Mouse (Mus musculus): ENCODE data around the gene Apobec1. TPM values are rescaled to one million over a fixed set of nuclear protein-coding genes. Genes with fewer than 3 reads are reported as not detected.
"Not testable (repeated sequence)": the region's sequence is repeated elsewhere in the genome, so short reads cannot be mapped to it uniquely, and the experiment has no call there.

Gene Apobec1
- polyA plus RNA-seq (2012; ENCODE audit: insufficient read depth, insufficient read length, low replicate concordance, missing spikeins): not detected in 2 replicates

DNA sequence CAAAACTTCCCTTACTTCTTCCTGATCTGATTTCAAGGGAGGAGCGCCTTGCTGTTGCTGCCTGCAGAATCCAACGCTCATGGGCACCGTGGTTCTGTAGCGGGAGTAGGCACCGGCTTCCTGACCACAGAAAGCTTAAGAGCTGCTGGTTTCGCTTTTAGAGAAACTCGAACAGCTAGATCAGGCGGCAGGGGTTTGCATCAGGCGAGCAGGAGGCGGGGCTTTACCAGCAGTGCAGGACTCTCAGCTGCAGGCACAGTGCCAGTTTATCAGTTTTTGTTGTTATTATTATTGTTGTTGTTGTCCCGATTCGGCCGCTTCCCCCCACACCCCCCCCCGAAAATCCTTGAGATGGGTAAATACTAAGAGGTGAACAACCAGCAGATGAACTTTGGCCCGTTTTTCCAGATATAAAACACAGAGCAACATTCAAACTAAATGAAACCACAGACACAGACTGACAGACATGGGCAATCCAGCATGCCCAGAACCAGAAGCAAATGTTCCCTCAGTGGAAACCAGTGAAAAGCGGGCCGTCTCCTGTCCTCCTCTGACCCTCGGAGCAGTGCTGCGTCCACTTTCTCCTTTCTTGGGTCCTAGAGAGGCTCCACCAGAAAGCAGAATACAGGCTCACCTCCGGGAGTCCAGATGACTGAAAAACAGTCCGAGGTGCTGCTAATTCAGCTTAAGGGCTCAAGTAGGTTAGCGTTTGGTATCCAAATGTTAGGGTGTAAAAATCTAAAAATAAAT, at the start of gene Apobec1:
Gene Apobec1 (minus strand): TSS at position 203 of the 750 bp plus-strand sequence.
- Histone ChIP-seq H3K27ac (ENCODE audit: insufficient read depth, low read depth, low read length) (peak within 1 kb of the TSS; percentile 70), H3K4me1 (ENCODE audit: control insufficient read depth, insufficient read depth, low read length) (peaks cover 3% of the 10 kb centered on the region; the same call in 1 of the 2 replicates), H3K4me3 (ENCODE audit: insufficient read depth, low read depth, low read length) (peak within 1 kb of the TSS; percentile 58)
- TF ChIP-seq CTCF (IDR thresholded peaks at IDR 0.05; ENCODE audit: insufficient read depth, low read depth, low read length) (no peak), POLR2A (IDR thresholded peaks at IDR 0.05; ENCODE audit: insufficient read depth, low read depth, low read length) (no peak)
- WGBS: 5% methylated on average over 22 of the region's 22 CpGs

DNA sequence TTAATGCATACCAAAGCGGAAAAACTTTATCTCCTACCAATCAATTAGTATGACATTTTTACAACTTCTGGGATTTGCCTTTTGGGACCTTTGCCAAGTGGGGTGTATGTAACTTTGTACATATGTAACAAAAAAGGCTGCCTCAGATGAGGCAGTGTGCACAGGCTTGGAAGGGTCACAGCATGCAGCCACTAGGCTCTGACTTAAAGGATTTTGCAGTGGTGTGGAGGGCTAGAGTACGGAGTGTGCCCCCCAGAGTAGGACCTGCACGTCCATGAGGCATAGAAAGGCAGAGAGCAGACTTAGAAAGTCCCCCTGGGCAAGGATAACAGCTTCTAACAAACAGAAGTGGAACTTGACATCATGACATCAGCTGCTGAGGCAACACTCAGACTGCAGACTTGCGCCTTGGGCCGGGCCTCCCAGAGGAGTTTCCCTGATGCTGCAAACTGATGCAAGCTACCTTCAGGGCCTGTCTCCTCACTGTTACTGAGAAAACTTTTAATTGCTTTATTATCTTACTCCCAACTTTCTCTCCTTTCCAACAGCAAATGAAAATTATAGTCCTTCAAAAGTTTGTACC, 48.2 kb upstream of the Apobec1 start:
- Histone ChIP-seq H3K4me3 (ENCODE audit: insufficient read depth, low read depth, low read length) (no peak overlapping the region), H3K4me1 (ENCODE audit: control insufficient read depth, insufficient read depth, low read length) (no peaks in the 10 kb centered on the region), H3K27ac (ENCODE audit: insufficient read depth, low read depth, low read length) (no peak overlapping the region)
- 70% methylated on average over 5 of the region's 5 CpGs for WGBS
- TF ChIP-seq CTCF (IDR thresholded peaks at IDR 0.05; ENCODE audit: insufficient read depth, low read depth, low read length): no peak
- no peak for TF ChIP-seq POLR2A (IDR thresholded peaks at IDR 0.05; ENCODE audit: insufficient read depth, low read depth, low read length)

DNA sequence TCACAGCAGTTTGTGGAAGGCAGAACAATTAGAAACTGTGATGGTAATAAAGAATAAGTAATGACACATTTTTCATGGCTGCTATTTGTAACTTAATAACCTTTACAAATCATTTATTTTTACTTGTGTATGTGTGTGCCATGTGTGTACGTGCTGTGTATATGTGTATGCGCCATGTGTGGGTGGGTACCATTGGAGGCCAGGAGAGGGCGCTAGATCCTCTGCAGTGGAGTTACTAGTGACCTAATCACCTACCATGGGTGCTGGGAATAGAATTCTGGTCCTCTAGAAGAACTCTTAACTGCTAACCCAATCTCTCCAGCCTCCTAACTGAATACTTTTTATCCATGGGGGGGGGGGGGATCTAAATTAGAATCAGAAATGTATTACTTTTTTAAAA, 47.7 kb upstream of the Apobec1 start:
- Histone ChIP-seq H3K4me1 (ENCODE audit: control insufficient read depth, insufficient read depth, low read length) (no peaks in the 10 kb centered on the region), H3K27ac (ENCODE audit: insufficient read depth, low read depth, low read length) (no peak overlapping the region), H3K4me3 (ENCODE audit: insufficient read depth, low read depth, low read length) (no peak overlapping the region)
- 82% methylated on average over 3 of the region's 3 CpGs for WGBS
- no peak for TF ChIP-seq CTCF (IDR thresholded peaks at IDR 0.05; ENCODE audit: insufficient read depth, low read depth, low read length)
- TF ChIP-seq POLR2A (IDR thresholded peaks at IDR 0.05; ENCODE audit: insufficient read depth, low read depth, low read length): no peak

DNA sequence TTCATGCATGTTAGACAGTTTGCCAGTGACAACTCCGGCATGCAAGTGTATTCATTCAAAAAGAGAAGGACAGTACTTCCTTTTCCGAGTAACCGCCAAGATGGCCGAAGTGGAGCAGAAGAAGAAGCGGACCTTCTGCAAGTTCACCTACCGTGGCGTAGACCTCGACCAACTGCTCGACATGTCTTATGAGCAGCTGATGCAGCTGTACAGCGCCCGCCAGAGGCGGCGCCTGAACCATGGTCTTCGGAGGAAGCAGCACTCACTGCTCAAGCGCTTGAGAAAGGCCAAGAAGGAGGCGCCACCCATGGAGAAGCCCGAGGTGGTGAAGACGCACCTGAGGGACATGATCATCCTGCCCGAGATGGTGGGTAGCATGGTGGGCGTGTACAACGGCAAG, 42.0 kb upstream of the Apobec1 start:
- not testable (repeated sequence) for H3K4me3 ChIP-seq (ENCODE audit: insufficient read depth, low read depth, low read length)

DNA sequence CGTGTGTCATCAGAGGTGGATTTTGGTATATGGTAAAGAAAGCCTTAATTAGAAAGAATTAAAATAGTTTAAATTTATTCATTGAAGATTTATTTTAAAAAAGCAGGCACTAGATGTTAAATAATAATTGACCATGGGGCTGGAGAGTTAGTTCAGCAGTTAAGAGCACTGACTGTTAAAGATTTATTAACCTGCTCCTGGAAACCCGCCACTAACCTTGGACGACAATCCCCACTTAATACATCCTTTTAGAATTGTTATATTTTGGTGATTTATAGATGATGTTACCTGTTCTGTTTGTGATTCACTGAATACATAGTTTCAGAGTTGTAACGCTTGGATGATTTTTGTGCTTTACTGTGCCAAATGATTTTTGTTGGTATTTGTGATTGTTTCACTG, 35.3 kb upstream of the Apobec1 start:
- H3K27ac ChIP-seq (ENCODE audit: insufficient read depth, low read depth, low read length); H3K4me1 ChIP-seq (ENCODE audit: control insufficient read depth, insufficient read depth, low read length); H3K4me3 ChIP-seq (ENCODE audit: insufficient read depth, low read depth, low read length): not testable (repeated sequence)
- WGBS: 92% methylated on average over 4 of the region's 4 CpGs

More for the DNA sequence above, 42.0 kb upstream of the Apobec1 start:
- not testable (repeated sequence) for H3K27ac ChIP-seq (ENCODE audit: insufficient read depth, low read depth, low read length); H3K4me1 ChIP-seq (ENCODE audit: control insufficient read depth, insufficient read depth, low read length)
- 93% methylated on average over 21 of the region's 21 CpGs for WGBS

DNA sequence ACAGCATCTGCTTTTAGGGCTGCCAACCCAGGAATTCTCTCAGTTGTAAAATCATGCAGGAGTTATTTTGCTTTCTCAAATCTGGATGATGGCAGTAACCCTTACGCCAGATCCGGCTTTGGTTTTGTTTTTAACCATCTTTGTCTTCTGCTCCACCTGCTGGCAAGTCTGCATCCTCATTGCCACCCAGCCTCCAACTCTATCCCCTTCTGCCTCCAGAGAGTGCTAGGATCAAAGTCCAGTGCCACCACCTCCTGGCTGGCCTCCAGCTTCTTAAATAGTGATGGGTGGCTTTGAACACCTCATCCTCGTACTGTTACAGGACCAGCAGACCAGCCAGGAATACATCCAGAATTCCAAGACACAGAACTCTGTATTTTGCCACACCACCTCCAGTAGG, 34.4 kb upstream of the Apobec1 start:
- Histone ChIP-seq H3K4me3 (ENCODE audit: insufficient read depth, low read depth, low read length) (no peak overlapping the region), H3K4me1 (ENCODE audit: control insufficient read depth, insufficient read depth, low read length) (no peaks in the 10 kb centered on the region), H3K27ac (ENCODE audit: insufficient read depth, low read depth, low read length) (no peak overlapping the region)
- 77% methylated on average over 3 of the region's 3 CpGs for WGBS
- TF ChIP-seq CTCF (IDR thresholded peaks at IDR 0.05; ENCODE audit: insufficient read depth, low read depth, low read length) (no peak), POLR2A (IDR thresholded peaks at IDR 0.05; ENCODE audit: insufficient read depth, low read depth, low read length) (no peak)

DNA sequence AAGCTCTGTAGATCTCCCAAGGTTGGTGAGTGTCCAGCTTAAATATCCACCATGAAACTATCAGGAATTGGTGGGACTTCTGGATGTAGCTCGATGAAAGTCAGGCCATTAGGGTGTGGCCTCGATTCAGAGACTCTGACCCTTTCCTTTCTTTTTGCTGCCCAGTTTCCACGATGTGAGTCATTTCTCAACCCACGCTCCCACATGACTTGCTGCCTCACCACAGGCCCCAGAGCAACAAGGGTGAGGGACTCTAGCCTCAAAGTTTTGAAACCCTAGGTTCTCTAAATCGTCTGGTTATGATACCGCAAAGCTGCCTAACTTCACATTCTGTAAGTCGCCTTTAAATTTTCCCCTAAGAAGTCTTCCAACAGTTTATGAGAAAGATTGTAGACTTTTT, 33.1 kb upstream of the Apobec1 start:
- TF ChIP-seq CTCF (IDR thresholded peaks at IDR 0.05; ENCODE audit: insufficient read depth, low read depth, low read length) (no peak), POLR2A (IDR thresholded peaks at IDR 0.05; ENCODE audit: insufficient read depth, low read depth, low read length) (no peak)
- 86% methylated on average over 7 of the region's 7 CpGs for WGBS
- no peak overlapping the region for H3K4me3 ChIP-seq (ENCODE audit: insufficient read depth, low read depth, low read length)

DNA sequence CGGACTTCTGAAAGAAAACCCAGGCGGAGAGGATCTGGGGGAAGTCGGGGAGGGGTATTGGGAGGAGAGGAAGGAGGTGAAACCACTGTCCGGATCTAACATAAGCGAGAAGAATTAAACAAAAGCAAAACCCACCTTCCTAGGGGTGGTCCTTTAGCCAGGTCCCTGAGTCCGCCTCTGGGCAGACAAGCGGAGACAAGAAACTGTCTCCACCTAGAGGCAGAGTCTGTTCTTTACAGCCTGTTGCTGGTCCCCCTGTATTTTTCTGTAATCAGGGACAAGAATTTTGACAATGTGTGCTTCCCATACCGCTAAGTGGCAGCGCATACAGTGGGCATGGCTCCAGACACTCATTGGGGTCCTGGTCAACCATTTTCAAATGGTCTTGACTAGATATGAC, 31.2 kb upstream of the Apobec1 start:
- Histone ChIP-seq H3K4me1 (ENCODE audit: control insufficient read depth, insufficient read depth, low read length) (no peaks in the 10 kb centered on the region), H3K27ac (ENCODE audit: insufficient read depth, low read depth, low read length) (no peak overlapping the region), H3K4me3 (ENCODE audit: insufficient read depth, low read depth, low read length) (no peak overlapping the region)
- 58% methylated on average over 9 of the region's 9 CpGs for WGBS
- TF ChIP-seq CTCF (IDR thresholded peaks at IDR 0.05; ENCODE audit: insufficient read depth, low read depth, low read length) (no peak), POLR2A (IDR thresholded peaks at IDR 0.05; ENCODE audit: insufficient read depth, low read depth, low read length) (no peak)

More for the DNA sequence above, 33.1 kb upstream of the Apobec1 start:
- no peaks in the 10 kb centered on the region for H3K4me1 ChIP-seq (ENCODE audit: control insufficient read depth, insufficient read depth, low read length)
- H3K27ac ChIP-seq (ENCODE audit: insufficient read depth, low read depth, low read length): no peak overlapping the region

DNA sequence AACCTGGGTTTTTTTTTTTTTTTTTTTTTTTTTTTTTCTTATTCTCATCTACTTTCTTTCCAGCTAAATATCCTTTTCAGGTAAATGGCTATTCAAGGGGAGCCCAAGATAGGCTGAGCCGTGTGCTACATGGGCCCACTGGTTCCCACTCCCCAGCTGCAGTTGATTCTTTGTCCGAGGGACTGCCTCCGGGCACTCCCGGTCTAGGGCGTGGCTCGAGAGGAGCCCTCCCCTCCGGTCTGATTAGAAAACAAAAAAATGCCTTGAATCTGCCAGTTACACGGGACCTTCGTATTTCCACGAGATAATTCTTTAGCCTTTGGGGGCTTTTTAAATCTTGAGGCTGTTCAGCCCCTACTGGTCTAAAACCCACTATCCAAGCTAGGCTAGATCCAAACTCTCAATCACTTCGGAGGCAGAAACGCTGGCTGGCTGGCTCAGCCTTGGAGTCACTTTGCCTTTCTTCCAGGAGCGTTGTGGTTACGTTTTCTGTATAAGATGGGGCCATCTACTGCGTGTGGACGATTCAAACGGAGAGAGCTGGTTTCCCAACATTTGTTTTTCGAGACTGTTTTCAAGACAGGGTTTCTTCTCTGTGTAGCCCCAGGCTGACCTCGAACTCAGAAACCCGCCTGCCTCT, 25.3 kb upstream of the Apobec1 start:
- no peak overlapping the region for H3K27ac ChIP-seq (ENCODE audit: insufficient read depth, low read depth, low read length)
- no peaks in the 10 kb centered on the region for H3K4me1 ChIP-seq (ENCODE audit: control insufficient read depth, insufficient read depth, low read length)
- H3K4me3 ChIP-seq (ENCODE audit: insufficient read depth, low read depth, low read length): no peak overlapping the region
- 56% methylated on average over 20 of the region's 20 CpGs for WGBS
- no peak for TF ChIP-seq CTCF (IDR thresholded peaks at IDR 0.05; ENCODE audit: insufficient read depth, low read depth, low read length)
- TF ChIP-seq POLR2A (IDR thresholded peaks at IDR 0.05; ENCODE audit: insufficient read depth, low read depth, low read length): no peak
